ENCODE assay signal across 10 mouse cellular contexts in genomic region chr5:96898120-96898672, GRCm38 (mm10).
DNase-seq lines count a peak whose midpoint lies in the region; ATAC-seq and TF ChIP-seq lines count a peak whose summit lies in the region.
"Had no signal": no experiment of that assay in that cellular context is flagged by ENCODE, and none has a peak within 500 bp of the region (broad histone marks: within the 10 kb centered on the region; RNA-seq: fewer than 3 reads in every experiment).

No protein-coding gene starts in this region.

- H3K27ac ChIP-seq in forebrain, postnatal 0 days (ENCODE audit: low read depth, low read length) = no peak overlapping the region
- H3K27ac ChIP-seq in forebrain, embryonic 14.5 days (ENCODE audit: low read depth, low read length) = no peak overlapping the region
- no peak overlapping the region for H3K27ac ChIP-seq in lung, postnatal 0 days (ENCODE audit: low read length)
- no peak overlapping the region for H3K27ac ChIP-seq in kidney, embryonic 14.5 days (ENCODE audit: low read depth, low read length)

- H3K9me3 ChIP-seq in forebrain, postnatal 0 days (ENCODE audit: low read length) = no peaks in the 10 kb centered on the region
- H3K9me3 ChIP-seq in forebrain, embryonic 14.5 days (replicated peaks; ENCODE audit: control insufficient read depth, low read length) = no peaks in the 10 kb centered on the region
- H3K9me3 ChIP-seq in lung, postnatal 0 days (ENCODE audit: low read length) = no peaks in the 10 kb centered on the region
- no peaks in the 10 kb centered on the region for H3K9me3 ChIP-seq in kidney, embryonic 14.5 days (ENCODE audit: control insufficient read depth, low read length)

- H3K9ac ChIP-seq in forebrain, postnatal 0 days = no peak overlapping the region
- H3K9ac ChIP-seq in forebrain, embryonic 14.5 days (ENCODE audit: low read length) = no peak overlapping the region
- H3K9ac ChIP-seq in lung, postnatal 0 days (replicated peaks; ENCODE audit: low read depth) = no peak overlapping the region
- H3K9ac ChIP-seq in kidney, embryonic 14.5 days (ENCODE audit: low read depth, low read length) = no peak overlapping the region

- H3K4me3 ChIP-seq in forebrain, postnatal 0 days (ENCODE audit: low read depth, low read length) = no peak overlapping the region
- no peak overlapping the region for H3K4me3 ChIP-seq in forebrain, embryonic 14.5 days (ENCODE audit: low read depth, low read length)
- H3K4me3 ChIP-seq in lung, postnatal 0 days (ENCODE audit: low read depth, low read length) = no peak overlapping the region
- H3K4me3 ChIP-seq in kidney, embryonic 14.5 days (ENCODE audit: low read length) = no peak overlapping the region

- H3K4me2 ChIP-seq in forebrain, postnatal 0 days (ENCODE audit: low read depth) = no peak overlapping the region
- H3K4me2 ChIP-seq in forebrain, embryonic 14.5 days (ENCODE audit: low read length) = no peak overlapping the region
- H3K4me2 ChIP-seq in lung, postnatal 0 days (replicated peaks; ENCODE audit: low read depth, low read length) = no peak overlapping the region
- H3K4me2 ChIP-seq in kidney, embryonic 14.5 days (replicated peaks; ENCODE audit: low read depth, low read length) = no peak overlapping the region

- DNase-seq in forebrain, postnatal 0 days = peak; percentile 24
- no peak for DNase-seq in forebrain, embryonic 14.5 days (ENCODE audit: low spot score)
- peak; percentile 85 for DNase-seq in urinary bladder, postnatal 14 days (ENCODE audit: low spot score)
- DNase-seq in urinary bladder, postnatal 10 days (ENCODE audit: low spot score) = no peak
- DNase-seq in lung, postnatal 0 days (ENCODE audit: low spot score) = peak; percentile 88
- no peak for DNase-seq in retina, embryonic 14.5 days (ENCODE audit: low spot score)
- DNase-seq: adrenal gland, adult 2 months; B cell, adult 2 months had no signal

- no peak; the same call in 1 of the 2 replicates for TF ChIP-seq EP300 in lung, postnatal 0 days (IDR thresholded peaks at IDR 0.05)

- H3K27me3 ChIP-seq in forebrain, postnatal 0 days (ENCODE audit: insufficient read depth, low read length) = no peaks in the 10 kb centered on the region
- H3K27me3 ChIP-seq in forebrain, embryonic 14.5 days (replicated peaks; ENCODE audit: control insufficient read depth, insufficient read depth, low read length) = no peaks in the 10 kb centered on the region
- no peaks in the 10 kb centered on the region for H3K27me3 ChIP-seq in lung, postnatal 0 days (replicated peaks; ENCODE audit: insufficient read depth, low read length)
- no peaks in the 10 kb centered on the region for H3K27me3 ChIP-seq in kidney, embryonic 14.5 days (ENCODE audit: control insufficient read depth, insufficient read depth, low read length)

- no peak for ATAC-seq in forebrain, postnatal 0 days
- no peak for ATAC-seq in forebrain, embryonic 14.5 days
- ATAC-seq in lung, postnatal 0 days = peak; percentile 80
- no peak for ATAC-seq in kidney, embryonic 14.5 days (ENCODE audit: low FRiP score, low TSS enrichment)
- ATAC-seq in activated CD4-positive, CD25-positive, alpha-beta regulatory T cell, adult 4 months = no peak

- no peaks in the 10 kb centered on the region for H3K36me3 ChIP-seq in forebrain, postnatal 0 days (ENCODE audit: insufficient read depth)
- no peaks in the 10 kb centered on the region for H3K36me3 ChIP-seq in forebrain, embryonic 14.5 days (ENCODE audit: control insufficient read depth, insufficient read depth, low read length)
- no peaks in the 10 kb centered on the region for H3K36me3 ChIP-seq in lung, postnatal 0 days (ENCODE audit: insufficient read depth, low read length)
- no peaks in the 10 kb centered on the region for H3K36me3 ChIP-seq in kidney, embryonic 14.5 days (ENCODE audit: control insufficient read depth, insufficient read depth, low read length)

- 77% methylated on average over 8 of the region's 8 CpGs for WGBS in forebrain, postnatal 0 days
- WGBS in forebrain, embryonic 14.5 days = 83% methylated on average over 8 of the region's 8 CpGs
- WGBS in lung, postnatal 0 days = 31% methylated on average over 8 of the region's 8 CpGs
- 74% methylated on average over 8 of the region's 8 CpGs for WGBS in kidney, embryonic 14.5 days

- TF ChIP-seq CTCF in forebrain, postnatal 0 days (IDR thresholded peaks at IDR 0.05; ENCODE audit: low read depth) = no peak
- TF ChIP-seq CTCF in lung, postnatal 0 days (IDR thresholded peaks at IDR 0.05) = no peak

- H3K4me1 ChIP-seq in forebrain, postnatal 0 days (ENCODE audit: insufficient read depth) = no peaks in the 10 kb centered on the region
- H3K4me1 ChIP-seq in forebrain, embryonic 14.5 days (ENCODE audit: control insufficient read depth, insufficient read depth, low read length) = no peaks in the 10 kb centered on the region
- no peaks in the 10 kb centered on the region for H3K4me1 ChIP-seq in lung, postnatal 0 days (ENCODE audit: insufficient read depth, low read depth, low read length)
- H3K4me1 ChIP-seq in kidney, embryonic 14.5 days (ENCODE audit: control insufficient read depth, insufficient read depth, low read length) = no peaks in the 10 kb centered on the region

Comparison
In these comparisons a context has a peak if more than half of its experiments do, and no peak if none do; other contexts are left out.
1. DNase-seq: peak in forebrain, postnatal 0 days (single experiment), urinary bladder, postnatal 14 days (single experiment) and lung, postnatal 0 days (single experiment); none in forebrain, embryonic 14.5 days (single experiment), urinary bladder, postnatal 10 days (single experiment) and retina, embryonic 14.5 days (single experiment).